Mouse (Mus musculus) Patski (cell line): ENCODE measurements around the gene Tmem230. TPM values are rescaled to one million over a fixed set of nuclear protein-coding genes. Genes with fewer than 3 reads are reported as not detected.
A peak's percentile ranks its signal among the peaks of the same experiment; 100 is the strongest.

Experiments used
- ATAC-seq: fragments of 100-300 bp; one replicate; pipeline ENCODE4 v1.8.0; 2021
- CTCF ChIA-PET: fragments of 350-600 bp; sonication (Branson Sonifier 250); formaldehyde crosslinking; loops from one replicate; lab custom pipeline; 2022; ENCODE audit warnings: inconsistent platforms; lab: Charles Lee
- POLR2A ChIA-PET: fragments of 350-600 bp; sonication (Branson Sonifier 250); formaldehyde crosslinking; loops from one replicate; lab custom pipeline; 2022; ENCODE audit warnings: antibody characterized with exemption, inconsistent platforms; lab: Charles Lee
- DNase-seq: peaks from one replicate; pipeline ENCODE4 v3.0.0-alpha.2; 2011; ENCODE audit warnings: low read depth, low spot score
- H3K27me3 ChIP-seq: fragments of 371-371 bp; one replicate; pipeline ENCODE4 v1.5.1; 2021
- CTCF ChIP-seq: fragments of 100-300 bp; IDR thresholded peaks from one replicate; pipeline ENCODE4 v1.5.1; 2021
- in situ Hi-C: fragments of 300-500 bp; cut with MboI; formaldehyde crosslinking; loops from 3 replicates; pipeline ENCODE4 v1.11.1; 2018; ENCODE audit warnings: low pct_unique_long_range_greater_than_20kb, mixed read lengths
- polyA plus RNA-seq: library from polyadenylated mRNA; unstranded; gene quantifications from one replicate; pipeline ENCODE4 v1.2.3, GENCODE M21; 2021

Gene Tmem230
- polyA plus RNA-seq, 1 experiment from 2014 or later: 26.9 TPM

- TF ChIP-seq CTCF: no peak
- in situ Hi-C loops: no loop called here
- DNase-seq (no peak), ATAC-seq (no peak)
- ChIA-PET CTCF (interaction anchor here (0.8 kb wide), 1 partner anchor 44 kb away, joined by 3 read pairs; no protein-coding TSS in a partner anchor), POLR2A (no interaction called here)
- no peaks in the 10 kb centered on the region for H3K27me3 ChIP-seq
Measured at GRCm38 (mm10) chr2:132272694-132273389, 25.2 kb upstream of the Tmem230 start.

- ATAC-seq (no peak), DNase-seq (no peak)
- ChIA-PET CTCF (interaction anchor here (1.4 kb wide), 1 partner anchor 13 kb away, joined by 4 read pairs; no protein-coding TSS in a partner anchor), POLR2A (no interaction called here)
- no peak for TF ChIP-seq CTCF
- in situ Hi-C loops: no loop called here
- H3K27me3 ChIP-seq: no peaks in the 10 kb centered on the region
Measured at GRCm38 (mm10) chr2:132270331-132270951, 22.8 kb upstream of the Tmem230 start.

GRCm38 (mm10) chr2:132269217-132269616 lies 21.6 kb upstream of the Tmem230 start:
- ChIA-PET POLR2A (no interaction called here), CTCF (no interaction called here)
- ATAC-seq (no peak), DNase-seq (no peak)
- in situ Hi-C loops: no loop called here
- no peaks in the 10 kb centered on the region for H3K27me3 ChIP-seq
- no peak for TF ChIP-seq CTCF

GRCm38 (mm10) chr2:132266086-132266485 lies 18.5 kb upstream of the Tmem230 start:
- in situ Hi-C loops: no loop called here
- TF ChIP-seq CTCF: no peak
- ATAC-seq: no peak
- no peaks in the 10 kb centered on the region for H3K27me3 ChIP-seq
- POLR2A ChIA-PET: no interaction called here
- CTCF ChIA-PET: no interaction called here
- no peak for DNase-seq

- TF ChIP-seq CTCF: no peak
- no peak for ATAC-seq
- H3K27me3 ChIP-seq: no peaks in the 10 kb centered on the region
- ChIA-PET POLR2A (no interaction called here), CTCF (interaction anchor here (1.2 kb wide), 1 partner anchor 39 kb away, joined by 3 read pairs; no protein-coding TSS in a partner anchor)
- DNase-seq: no peak
- in situ Hi-C loops: no loop called here
Measured at GRCm38 (mm10) chr2:132265196-132265595, 17.6 kb upstream of the Tmem230 start.

- TF ChIP-seq CTCF: no peak
- CTCF ChIA-PET: interaction anchor here (1.2 kb wide), 1 partner anchor 40 kb away, joined by 3 read pairs; no protein-coding TSS in a partner anchor
- in situ Hi-C loops: no loop called here
- H3K27me3 ChIP-seq: no peaks in the 10 kb centered on the region
- DNase-seq (no peak), ATAC-seq (no peak)
- POLR2A ChIA-PET: interaction anchor here (0.6 kb wide), 1 partner anchor 50 kb away, joined by 3 read pairs; no protein-coding TSS in a partner anchor
Measured at GRCm38 (mm10) chr2:132264266-132264710, 16.7 kb upstream of the Tmem230 start.

- POLR2A ChIA-PET: no interaction called here
- no peaks in the 10 kb centered on the region for H3K27me3 ChIP-seq
- CTCF ChIA-PET: interaction anchor here (1.3 kb wide), 1 partner anchor 18 kb away, joined by 3 read pairs; no protein-coding TSS in a partner anchor
- no peak for TF ChIP-seq CTCF
- no peak for ATAC-seq
- in situ Hi-C loops: no loop called here
- DNase-seq: no peak
Measured at GRCm38 (mm10) chr2:132263421-132264265, 16.0 kb upstream of the Tmem230 start.

- DNase-seq (peak; percentile 95), ATAC-seq (peak; percentile 99)
- peak; percentile 89 for TF ChIP-seq CTCF
- in situ Hi-C loops: no loop called here
- ChIA-PET CTCF (interaction anchor here (1.1 to 1.6 kb wide), 3 partner anchors 9 to 17 kb away, joined by 3 read pairs; no protein-coding TSS in a partner anchor), POLR2A (interaction anchor here (0.7 kb wide), 1 partner anchor 28 kb away, joined by 4 read pairs; no protein-coding TSS in a partner anchor)
- no peaks in the 10 kb centered on the region for H3K27me3 ChIP-seq
Measured at GRCm38 (mm10) chr2:132262879-132263398, 15.3 kb upstream of the Tmem230 start, which contains the start of gene Cds2. TSS of gene Cds2 (plus strand) at chr2:132263148.

- TF ChIP-seq CTCF: no peak
- no peak for DNase-seq
- in situ Hi-C loops: no loop called here
- ChIA-PET POLR2A (interaction anchor here (0.7 kb wide), 1 partner anchor 29 kb away, joined by 4 read pairs; no protein-coding TSS in a partner anchor), CTCF (interaction anchor here (1.1 to 1.6 kb wide), 3 partner anchors 8 to 16 kb away, joined by 3 read pairs; no protein-coding TSS in a partner anchor)
- ATAC-seq: no peak
- no peaks in the 10 kb centered on the region for H3K27me3 ChIP-seq
Measured at GRCm38 (mm10) chr2:132262175-132262574, 14.6 kb upstream of the Tmem230 start.

- TF ChIP-seq CTCF: no peak
- ChIA-PET CTCF (no interaction called here), POLR2A (no interaction called here)
- no peak for DNase-seq
- ATAC-seq: no peak
- H3K27me3 ChIP-seq: no peaks in the 10 kb centered on the region
- in situ Hi-C loops: no loop called here
Measured at GRCm38 (mm10) chr2:132260601-132261000, 13.0 kb upstream of the Tmem230 start.
